Mouse (Mus musculus) central nervous system, embryonic 11.5 days (tissue): ENCODE measurements around the gene Pdzd2. TPM values are rescaled to one million over a fixed set of nuclear protein-coding genes. Genes with fewer than 3 reads are reported as not detected.

Experiments
- polyA plus RNA-seq: library from polyadenylated mRNA; depleted of rRNA; stranded (reverse); fragments of >200 nt; gene quantifications from 2 replicates; pipeline ENCODE4 v1.2.3, GENCODE M21; 2012; rRNA removed

Pdzd2 gene
- 2.9 and 4.3 TPM in 2 replicates for polyA plus RNA-seq

DNA sequence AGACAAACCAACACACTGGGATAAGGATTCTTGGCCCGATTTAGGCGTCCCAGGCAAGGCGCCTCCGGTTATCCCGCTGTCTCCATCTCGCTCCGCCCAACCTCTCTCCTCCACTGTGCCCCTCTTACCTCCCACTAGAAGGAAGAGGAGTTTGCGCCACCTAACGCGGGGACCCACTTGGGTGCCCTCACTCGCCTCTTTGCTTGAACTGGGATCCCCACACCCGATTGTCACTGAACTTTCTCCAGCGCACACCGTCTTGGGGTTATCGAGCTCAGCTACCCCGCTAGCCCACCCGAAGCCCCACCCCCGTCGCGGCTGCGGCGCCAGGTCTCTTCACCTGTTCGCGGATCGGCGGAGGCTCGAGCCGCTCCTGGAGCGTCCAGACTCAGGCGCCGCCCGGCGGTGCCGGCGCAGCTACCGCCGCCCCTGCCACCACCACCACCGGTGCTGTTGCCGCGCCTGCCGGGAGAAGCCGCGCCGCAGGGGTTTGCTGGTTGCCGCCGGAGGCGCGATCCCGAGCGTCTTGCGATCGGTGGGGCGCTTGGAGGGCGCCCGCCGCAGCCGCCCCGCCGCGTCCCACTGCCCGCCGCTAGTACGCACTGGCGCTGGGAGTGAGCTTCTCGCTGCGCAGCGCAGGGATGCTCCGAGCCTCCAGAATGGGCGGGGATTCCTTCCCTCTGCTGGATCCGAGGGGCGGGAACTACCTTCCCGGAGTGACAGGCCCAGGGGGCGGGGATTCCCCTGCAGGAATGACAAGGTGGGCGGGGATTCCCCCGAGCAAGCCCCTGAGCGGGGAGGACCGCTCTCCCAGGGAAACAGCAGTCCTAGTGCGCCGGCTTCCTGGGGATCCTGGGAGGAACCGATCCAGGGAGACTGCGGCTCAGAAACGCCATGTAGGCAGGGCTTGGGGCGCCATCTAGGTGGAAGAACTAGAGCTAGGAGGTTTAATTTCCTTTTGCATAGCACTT is at the start of gene Pdzd2:
Gene Pdzd2 (minus strand): TSS at position 648 of the 971 bp plus-strand sequence.

GRCm38 (mm10) chr15:12321788-12322621 is 417.7 kb downstream of the Pdzd2 start, which contains the start of gene 1810049J17Rik:
1810049J17Rik (minus strand) TSS chr15:12321899.

GRCm38 (mm10) chr15:12321091-12321787 is 418.5 kb downstream of the Pdzd2 start, which contains the start of gene Golph3:
Golph3 (plus strand) TSS chr15:12321450.

Other genes starting within 250 kb of the Pdzd2 start
- gene 6030458C11Rik, start 84.7 kb upstream of the Pdzd2 start, polyA plus RNA-seq, result 26.7 and 34.3 TPM in 2 replicates
- gene Drosha, start 84.9 kb upstream of the Pdzd2 start, polyA plus RNA-seq, result 52.5 and 56.5 TPM in 2 replicates